Mouse (Mus musculus): Measurements from ENCODE around the gene Clpx. TPM values are rescaled to one million over a fixed set of nuclear protein-coding genes. Genes with fewer than 3 reads are reported as not detected.
"Not testable (repeated sequence)": the region's sequence is repeated elsewhere in the genome, so short reads cannot be mapped to it uniquely, and the experiment has no call there.

Clpx gene
- polyA plus RNA-seq, 1 experiment from 2014 or later: 45.0 TPM

GRCm38 (mm10) chr9:65288252-65288651 lies 5.8 kb upstream of the Clpx start:
- H3K4me1 ChIP-seq (replicated peaks; ENCODE audit: control insufficient read depth, insufficient read depth, low read length); H3K27me3 ChIP-seq (replicated peaks; ENCODE audit: control insufficient read depth, insufficient read depth, low read length); H3K9ac ChIP-seq (replicated peaks; ENCODE audit: low read depth, low read length); H3K4me3 ChIP-seq (replicated peaks; ENCODE audit: low read length); H3K9me3 ChIP-seq (ENCODE audit: control insufficient read depth, low read length); H3K27ac ChIP-seq (ENCODE audit: low read length); H3K36me3 ChIP-seq (ENCODE audit: control insufficient read depth, insufficient read depth); ATAC-seq; H3K4me2 ChIP-seq (ENCODE audit: low read length): not testable (repeated sequence)
- WGBS: 83% methylated on average over 5 of the region's 5 CpGs

GRCm38 (mm10) chr9:65289988-65290387 lies 4.1 kb upstream of the Clpx start:
- Histone ChIP-seq H3K27me3 (replicated peaks; ENCODE audit: control insufficient read depth, insufficient read depth, low read length) (no peaks in the 10 kb centered on the region), H3K9me3 (ENCODE audit: control insufficient read depth, low read length) (no peaks in the 10 kb centered on the region), H3K36me3 (ENCODE audit: control insufficient read depth, insufficient read depth) (no peaks in the 10 kb centered on the region), H3K4me2 (ENCODE audit: low read length) (no peak overlapping the region), H3K4me3 (replicated peaks; ENCODE audit: low read length) (no peak overlapping the region), H3K4me1 (replicated peaks; ENCODE audit: control insufficient read depth, insufficient read depth, low read length) (peaks cover 6% of the 10 kb centered on the region), H3K9ac (replicated peaks; ENCODE audit: low read depth, low read length) (no peak overlapping the region), H3K27ac (ENCODE audit: low read length) (no peak overlapping the region)
- whole genome bisulfite sequencing: 87% methylated on average over 4 of the region's 4 CpGs
- ATAC-seq: no peak

GRCm38 (mm10) chr9:65292421-65292820 lies 1.6 kb upstream of the Clpx start:
- H3K9ac ChIP-seq (replicated peaks; ENCODE audit: low read depth, low read length): no peak overlapping the region
- H3K4me2 ChIP-seq (ENCODE audit: low read length): no peak overlapping the region
- no peak overlapping the region for H3K4me3 ChIP-seq (replicated peaks; ENCODE audit: low read length)
- no peaks in the 10 kb centered on the region for H3K9me3 ChIP-seq (ENCODE audit: control insufficient read depth, low read length)
- H3K27me3 ChIP-seq (replicated peaks; ENCODE audit: control insufficient read depth, insufficient read depth, low read length): no peaks in the 10 kb centered on the region
- H3K36me3 ChIP-seq (ENCODE audit: control insufficient read depth, insufficient read depth): no peaks in the 10 kb centered on the region
- no peak overlapping the region for H3K27ac ChIP-seq (ENCODE audit: low read length)
- peaks cover 13% of the 10 kb centered on the region for H3K4me1 ChIP-seq (replicated peaks; ENCODE audit: control insufficient read depth, insufficient read depth, low read length)
- ATAC-seq: no peak
- whole genome bisulfite sequencing: 86% methylated on average over 3 of the region's 3 CpGs

- Histone ChIP-seq H3K4me1 (replicated peaks; ENCODE audit: control insufficient read depth, insufficient read depth, low read length) (peaks cover 13% of the 10 kb centered on the region), H3K4me3 (replicated peaks; ENCODE audit: low read length) (peak overlapping the region; percentile 98), H3K27me3 (replicated peaks; ENCODE audit: control insufficient read depth, insufficient read depth, low read length) (no peaks in the 10 kb centered on the region), H3K9me3 (ENCODE audit: control insufficient read depth, low read length) (no peaks in the 10 kb centered on the region), H3K4me2 (ENCODE audit: low read length) (peak overlapping the region; percentile 59), H3K27ac (ENCODE audit: low read length) (no peak overlapping the region), H3K9ac (replicated peaks; ENCODE audit: low read depth, low read length) (peak overlapping the region; percentile 54), H3K36me3 (ENCODE audit: control insufficient read depth, insufficient read depth) (no peaks in the 10 kb centered on the region)
- ATAC-seq: no peak
- 42% methylated on average over 5 of the region's 5 CpGs for WGBS
Observed at GRCm38 (mm10) chr9:65293119-65293518, 941 bp upstream of the Clpx start.

- peaks cover 13% of the 10 kb centered on the region for H3K4me1 ChIP-seq (replicated peaks; ENCODE audit: control insufficient read depth, insufficient read depth, low read length)
- H3K27me3 ChIP-seq (replicated peaks; ENCODE audit: control insufficient read depth, insufficient read depth, low read length): no peaks in the 10 kb centered on the region
- H3K27ac ChIP-seq (ENCODE audit: low read length): 0 out of 2 replicates have a peak overlapping the region, but pooled peaks have one; percentile 17
- WGBS: 0% methylated on average over 9 of the region's 9 CpGs
- peak overlapping the region; percentile 59 for H3K4me2 ChIP-seq (ENCODE audit: low read length)
- peak; percentile 29 for ATAC-seq
- H3K9ac ChIP-seq (replicated peaks; ENCODE audit: low read depth, low read length): peak overlapping the region; percentile 54
- H3K36me3 ChIP-seq (ENCODE audit: control insufficient read depth, insufficient read depth): no peaks in the 10 kb centered on the region
- H3K9me3 ChIP-seq (ENCODE audit: control insufficient read depth, low read length): no peaks in the 10 kb centered on the region
- peak overlapping the region; percentile 98 for H3K4me3 ChIP-seq (replicated peaks; ENCODE audit: low read length)
Observed at GRCm38 (mm10) chr9:65293580-65293972, 484 bp upstream of the Clpx start.

- Histone ChIP-seq H3K9ac (replicated peaks; ENCODE audit: low read depth, low read length) (peak overlapping the region; percentile 91), H3K27ac (ENCODE audit: low read length) (peak overlapping the region; percentile 78), H3K4me2 (ENCODE audit: low read length) (peak overlapping the region; percentile 93), H3K27me3 (replicated peaks; ENCODE audit: control insufficient read depth, insufficient read depth, low read length) (no peaks in the 10 kb centered on the region), H3K36me3 (ENCODE audit: control insufficient read depth, insufficient read depth) (no peaks in the 10 kb centered on the region), H3K4me1 (replicated peaks; ENCODE audit: control insufficient read depth, insufficient read depth, low read length) (peaks cover 13% of the 10 kb centered on the region), H3K9me3 (ENCODE audit: control insufficient read depth, low read length) (no peaks in the 10 kb centered on the region), H3K4me3 (replicated peaks; ENCODE audit: low read length) (peak overlapping the region; percentile 98)
- WGBS: 2% methylated on average over 28 of the region's 28 CpGs
- ATAC-seq: no peak; the same call in 1 of the 2 replicates
Observed at GRCm38 (mm10) chr9:65294716-65295378, 787 bp downstream of the Clpx start.

- Histone ChIP-seq H3K9me3 (ENCODE audit: control insufficient read depth, low read length) (no peaks in the 10 kb centered on the region), H3K27ac (ENCODE audit: low read length) (no peak overlapping the region), H3K4me1 (replicated peaks; ENCODE audit: control insufficient read depth, insufficient read depth, low read length) (peaks cover 13% of the 10 kb centered on the region), H3K4me3 (replicated peaks; ENCODE audit: low read length) (no peak overlapping the region), H3K4me2 (ENCODE audit: low read length) (no peak overlapping the region), H3K27me3 (replicated peaks; ENCODE audit: control insufficient read depth, insufficient read depth, low read length) (no peaks in the 10 kb centered on the region), H3K9ac (replicated peaks; ENCODE audit: low read depth, low read length) (no peak overlapping the region), H3K36me3 (ENCODE audit: control insufficient read depth, insufficient read depth) (peaks cover 7% of the 10 kb centered on the region)
- 97% methylated on average over 2 of the region's 2 CpGs for WGBS
- ATAC-seq: no peak
Observed at GRCm38 (mm10) chr9:65297056-65297455, 3.0 kb downstream of the Clpx start.

- no peak overlapping the region for H3K4me2 ChIP-seq (ENCODE audit: low read length)
- 86% methylated on average over 3 of the region's 3 CpGs for WGBS
Observed at GRCm38 (mm10) chr9:65298761-65299160, 4.7 kb downstream of the Clpx start.

GRCm38 (mm10) chr9:65299650-65300049 lies 5.6 kb downstream of the Clpx start:
- Histone ChIP-seq H3K9ac (replicated peaks; ENCODE audit: low read depth, low read length) (no peak overlapping the region), H3K27ac (ENCODE audit: low read length) (no peak overlapping the region), H3K4me2 (ENCODE audit: low read length) (no peak overlapping the region), H3K4me3 (replicated peaks; ENCODE audit: low read length) (no peak overlapping the region), H3K9me3 (ENCODE audit: control insufficient read depth, low read length) (no peaks in the 10 kb centered on the region), H3K4me1 (replicated peaks; ENCODE audit: control insufficient read depth, insufficient read depth, low read length) (peaks cover 8% of the 10 kb centered on the region), H3K27me3 (replicated peaks; ENCODE audit: control insufficient read depth, insufficient read depth, low read length) (no peaks in the 10 kb centered on the region), H3K36me3 (ENCODE audit: control insufficient read depth, insufficient read depth) (peaks cover 18% of the 10 kb centered on the region)
- 98% methylated on average over 7 of the region's 7 CpGs for WGBS
- ATAC-seq: no peak

More at GRCm38 (mm10) chr9:65298761-65299160, 4.7 kb downstream of the Clpx start:
- H3K9ac ChIP-seq (replicated peaks; ENCODE audit: low read depth, low read length): no peak overlapping the region
- no peaks in the 10 kb centered on the region for H3K9me3 ChIP-seq (ENCODE audit: control insufficient read depth, low read length)
- H3K4me3 ChIP-seq (replicated peaks; ENCODE audit: low read length): no peak overlapping the region
- H3K4me1 ChIP-seq (replicated peaks; ENCODE audit: control insufficient read depth, insufficient read depth, low read length): peaks cover 8% of the 10 kb centered on the region
- H3K36me3 ChIP-seq (ENCODE audit: control insufficient read depth, insufficient read depth): peaks cover 15% of the 10 kb centered on the region
- no peaks in the 10 kb centered on the region for H3K27me3 ChIP-seq (replicated peaks; ENCODE audit: control insufficient read depth, insufficient read depth, low read length)
- H3K27ac ChIP-seq (ENCODE audit: low read length): no peak overlapping the region
- no peak for ATAC-seq
